Mouse (Mus musculus): Measurements from ENCODE around the gene Gm4744. TPM values are rescaled to one million over a fixed set of nuclear protein-coding genes. Genes with fewer than 3 reads are reported as not detected.

Gene Gm4744
- total RNA-seq (2023) = not detected

GRCm38 (mm10) chr6:40951770-40952169 is at the start of gene Gm4744:
Gene Gm4744, minus strand, starts transcription at chr6:40951870.

GRCm38 (mm10) chr6:40999379-40999778 is 47.7 kb upstream of the Gm4744 start, which contains the start of gene Gm2663:
Gene Gm2663, minus strand, starts transcription at chr6:40999479.

GRCm38 (mm10) chr6:40964454-40964853 is 12.8 kb upstream of the Gm4744 start, which contains the start of gene 1810009J06Rik:
Gene 1810009J06Rik, plus strand, starts transcription at chr6:40964754.

GRCm38 (mm10) chr6:40940457-40940856 is 11.2 kb downstream of the Gm4744 start, which contains the start of gene 1700074P13Rik:
Gene 1700074P13Rik, minus strand, starts transcription at chr6:40940557.

GRCm38 (mm10) chr6:40900287-40900686 is 51.4 kb downstream of the Gm4744 start, which contains the start of gene Prss58:
Gene Prss58, minus strand, starts transcription at chr6:40900387.

Other genes starting within 250 kb of the Gm4744 start
- not detected for gene Moxd2, start 64.4 kb downstream of the Gm4744 start, total RNA-seq (2023)
- not detected for gene Prss58, start 51.5 kb downstream of the Gm4744 start, total RNA-seq (2023)
- gene 1700074P13Rik, start 11.3 kb downstream of the Gm4744 start, total RNA-seq (2023) = not detected
- gene 1810009J06Rik, start 12.9 kb upstream of the Gm4744 start, total RNA-seq (2023) = not detected
- not detected for gene Gm2663, start 47.6 kb upstream of the Gm4744 start, total RNA-seq (2023)
- 0.35 TPM for gene 2210010C04Rik, start 83.6 kb upstream of the Gm4744 start, total RNA-seq (2023)